Mouse (Mus musculus) forebrain, embryonic 14.5 days (tissue): ENCODE measurements around the gene Pdcd1lg2. TPM values are rescaled to one million over a fixed set of nuclear protein-coding genes. Genes with fewer than 3 reads are reported as not detected.
A peak's percentile ranks its signal among the peaks of the same experiment; 100 is the strongest.

Experiments used
- ATAC-seq: fragments of 200-750 bp; cut with Nextera tagmentation; 2 replicates; pipeline ENCODE4 v1.8.0; 2017; ENCODE audit warnings: mild to moderate bottlenecking, moderate library complexity
- DNase-seq: peaks from one replicate; pipeline ENCODE4 v3.0.0-alpha.2; 2015; ENCODE audit warnings: low spot score
- H3K27ac ChIP-seq: fragments of 300-500 bp; sonication (generic); 2 replicates; pipeline ENCODE4 v1.5.1; 2014; ENCODE audit warnings: low read depth, mild to moderate bottlenecking, control low read depth, low read length, moderate library complexity
- H3K27me3 ChIP-seq: fragments of 300-500 bp; sonication (generic); replicated peaks from 2 replicates; pipeline ENCODE4 v1.6.1; 2014; ENCODE audit warnings: low read length, control low read depth, mixed read lengths; ENCODE audit not compliant: control insufficient read depth, insufficient read depth
- H3K36me3 ChIP-seq: fragments of 300-500 bp; sonication (generic); 2 replicates; pipeline ENCODE4 v1.6.1; 2014; ENCODE audit warnings: low read length, control low read depth; ENCODE audit not compliant: control insufficient read depth, insufficient read depth
- H3K4me1 ChIP-seq: fragments of 300-500 bp; sonication (generic); 2 replicates; pipeline ENCODE4 v1.6.1; 2014; ENCODE audit warnings: antibody characterized with exemption, low read length, control low read depth; ENCODE audit not compliant: control insufficient read depth, insufficient read depth
- H3K4me2 ChIP-seq: fragments of 300-500 bp; sonication (generic); 2 replicates; pipeline ENCODE4 v1.6.1; 2014; ENCODE audit warnings: mild to moderate bottlenecking, control low read depth, low read length
- H3K4me3 ChIP-seq: fragments of 300-500 bp; sonication (generic); 2 replicates; pipeline ENCODE4 v1.5.1; 2014; ENCODE audit warnings: low read depth, low read length, control low read depth
- H3K9ac ChIP-seq: fragments of 300-500 bp; sonication (generic); 2 replicates; pipeline ENCODE4 v1.6.1; 2014; ENCODE audit warnings: mild to moderate bottlenecking, low read length, control low read depth, moderate library complexity
- H3K9me3 ChIP-seq: fragments of 300-500 bp; sonication (generic); replicated peaks from 2 replicates; pipeline ENCODE4 v1.6.1; 2016; ENCODE audit warnings: low read length, control low read depth, mixed read lengths; ENCODE audit not compliant: control insufficient read depth
- WGBS: fragments of 180-500 bp; shearing (Covaris S2); extraction: QIAGEN DNeasy Blood & Tissue Kit; methylation state at CpG from one replicate; pipeline ENCODE4 v1.1.7; 2014; 5-methylcytosine and 5-hydroxymethylcytosine counted together
- polyA plus RNA-seq: library from polyadenylated mRNA; unstranded; fragments of >200 nt; fragmentation: Nextera tagmentation; extraction: Ambion mirVana; gene quantifications from 2 replicates; pipeline ENCODE4 v1.2.1, GENCODE M21; 2014

Gene Pdcd1lg2
- polyA plus RNA-seq, 1 experiment from 2014 or later, result not detected

GRCm38 (mm10) chr19:29498842-29499456 is 88.2 kb downstream of the Pdcd1lg2 start:
- no peak for DNase-seq
- Histone ChIP-seq H3K9me3 (no peaks in the 10 kb centered on the region), H3K4me2 (no peak overlapping the region), H3K36me3 (no peaks in the 10 kb centered on the region), H3K9ac (no peak overlapping the region), H3K27ac (no peak overlapping the region), H3K4me3 (no peak overlapping the region), H3K27me3 (no peaks in the 10 kb centered on the region), H3K4me1 (no peaks in the 10 kb centered on the region)
- WGBS, result 84% methylated on average over 6 of the region's 6 CpGs
- no peak for ATAC-seq

- Histone ChIP-seq H3K36me3 (no peaks in the 10 kb centered on the region), H3K4me2 (no peak overlapping the region), H3K9me3 (no peaks in the 10 kb centered on the region), H3K9ac (no peak overlapping the region), H3K27ac (no peak overlapping the region), H3K27me3 (no peaks in the 10 kb centered on the region), H3K4me3 (no peak overlapping the region), H3K4me1 (no peaks in the 10 kb centered on the region)
- ATAC-seq, result no peak
- WGBS, result 79% methylated on average over 1 of the region's 1 CpGs
- no peak for DNase-seq
These were observed 89.6 kb downstream of the Pdcd1lg2 start for GRCm38 (mm10) chr19:29500333-29500732.

GRCm38 (mm10) chr19:29501106-29501505 is 90.4 kb downstream of the Pdcd1lg2 start:
- no peak overlapping the region for H3K27ac ChIP-seq
- H3K36me3 ChIP-seq, result no peaks in the 10 kb centered on the region
- ATAC-seq (peak; percentile 54), DNase-seq (peak; percentile 25)
- H3K9ac ChIP-seq, result no peak overlapping the region
- no peaks in the 10 kb centered on the region for H3K4me1 ChIP-seq
- no peak overlapping the region for H3K4me3 ChIP-seq
- no peaks in the 10 kb centered on the region for H3K27me3 ChIP-seq
- 0 out of 2 replicates have a peak overlapping the region, but pooled peaks have one; percentile 8 for H3K4me2 ChIP-seq
- WGBS, result 39% methylated on average over 11 of the region's 11 CpGs
- H3K9me3 ChIP-seq, result no peaks in the 10 kb centered on the region

- no peak overlapping the region for H3K9ac ChIP-seq
- H3K27ac ChIP-seq, result no peak overlapping the region
- DNase-seq (peak; percentile 84), ATAC-seq (peak; percentile 69; the same call in 1 of the 2 replicates)
- H3K9me3 ChIP-seq, result no peaks in the 10 kb centered on the region
- 0 out of 2 replicates have a peak overlapping the region, but pooled peaks have one; percentile 8 for H3K4me2 ChIP-seq
- WGBS, result 14% methylated on average over 6 of the region's 6 CpGs
- no peaks in the 10 kb centered on the region for H3K4me1 ChIP-seq
- H3K27me3 ChIP-seq, result no peaks in the 10 kb centered on the region
- H3K36me3 ChIP-seq, result no peaks in the 10 kb centered on the region
- H3K4me3 ChIP-seq, result no peak overlapping the region
These were observed 90.8 kb downstream of the Pdcd1lg2 start for GRCm38 (mm10) chr19:29501507-29501906.

GRCm38 (mm10) chr19:29504131-29504530 is 93.4 kb downstream of the Pdcd1lg2 start:
- WGBS, result 88% methylated on average over 2 of the region's 2 CpGs
- ATAC-seq, result no peak
- H3K9ac ChIP-seq, result no peak overlapping the region
- no peak overlapping the region for H3K4me2 ChIP-seq
- H3K9me3 ChIP-seq, result no peaks in the 10 kb centered on the region
- no peak overlapping the region for H3K27ac ChIP-seq
- no peaks in the 10 kb centered on the region for H3K27me3 ChIP-seq
- no peaks in the 10 kb centered on the region for H3K36me3 ChIP-seq
- no peak overlapping the region for H3K4me3 ChIP-seq
- no peaks in the 10 kb centered on the region for H3K4me1 ChIP-seq
- DNase-seq, result no peak

GRCm38 (mm10) chr19:29505617-29506016 is 94.9 kb downstream of the Pdcd1lg2 start:
- no peak overlapping the region for H3K27ac ChIP-seq
- no peaks in the 10 kb centered on the region for H3K9me3 ChIP-seq
- no peak overlapping the region for H3K9ac ChIP-seq
- no peak for DNase-seq
- ATAC-seq, result no peak
- no peaks in the 10 kb centered on the region for H3K36me3 ChIP-seq
- H3K4me3 ChIP-seq, result no peak overlapping the region
- H3K4me1 ChIP-seq, result no peaks in the 10 kb centered on the region
- no peak overlapping the region for H3K4me2 ChIP-seq
- H3K27me3 ChIP-seq, result no peaks in the 10 kb centered on the region
- WGBS, result 84% methylated on average over 7 of the region's 7 CpGs

- Histone ChIP-seq H3K27ac (no peak overlapping the region), H3K9me3 (no peaks in the 10 kb centered on the region), H3K4me3 (no peak overlapping the region), H3K9ac (no peak overlapping the region), H3K4me1 (no peaks in the 10 kb centered on the region), H3K36me3 (no peaks in the 10 kb centered on the region), H3K4me2 (no peak overlapping the region), H3K27me3 (no peaks in the 10 kb centered on the region)
- ATAC-seq (no peak), DNase-seq (no peak)
- 45% methylated on average over 7 of the region's 7 CpGs for WGBS
These were observed 97.5 kb downstream of the Pdcd1lg2 start for GRCm38 (mm10) chr19:29508208-29508607.

GRCm38 (mm10) chr19:29509857-29510256 is 99.1 kb downstream of the Pdcd1lg2 start:
- ATAC-seq (no peak), DNase-seq (no peak)
- H3K27me3 ChIP-seq, result no peaks in the 10 kb centered on the region
- H3K27ac ChIP-seq, result no peak overlapping the region
- WGBS, result 86% methylated on average over 7 of the region's 7 CpGs
- no peaks in the 10 kb centered on the region for H3K4me1 ChIP-seq
- H3K36me3 ChIP-seq, result no peaks in the 10 kb centered on the region
- H3K4me3 ChIP-seq, result no peak overlapping the region
- no peak overlapping the region for H3K4me2 ChIP-seq
- no peak overlapping the region for H3K9ac ChIP-seq
- no peaks in the 10 kb centered on the region for H3K9me3 ChIP-seq

- WGBS, result 82% methylated on average over 2 of the region's 2 CpGs
- H3K9me3 ChIP-seq, result no peaks in the 10 kb centered on the region
- H3K27ac ChIP-seq, result no peak overlapping the region
- no peaks in the 10 kb centered on the region for H3K36me3 ChIP-seq
- H3K9ac ChIP-seq, result no peak overlapping the region
- no peak for ATAC-seq
- H3K27me3 ChIP-seq, result no peaks in the 10 kb centered on the region
- DNase-seq, result no peak
- no peaks in the 10 kb centered on the region for H3K4me1 ChIP-seq
- H3K4me2 ChIP-seq, result no peak overlapping the region
- no peak overlapping the region for H3K4me3 ChIP-seq
These were observed 101.1 kb downstream of the Pdcd1lg2 start for GRCm38 (mm10) chr19:29511826-29512225.
